In genomic region chr3:56183159-56184133, GRCm38 (mm10) we compare ENCODE assay signal across 7 mouse cellular contexts. TPM values are rescaled to one million over a fixed set of nuclear protein-coding genes. Genes with fewer than 3 reads are reported as not detected.
DNase-seq lines count a peak whose midpoint lies in the region; ATAC-seq and TF ChIP-seq lines count a peak whose summit lies in the region.

Gene Nbea (minus strand): TSS chr3:56183701.

- H3K4me3 ChIP-seq in bone marrow macrophage, adult 2 months (ENCODE audit: insufficient read depth, low read length): peak within 1 kb of the TSS; percentile 50
- H3K4me3 ChIP-seq in embryonic facial prominence, embryonic 11.5 days (ENCODE audit: low read depth, low read length): peak within 1 kb of the TSS; percentile 91
- H3K4me3 ChIP-seq in midbrain, embryonic 12.5 days: peak within 1 kb of the TSS; percentile 96

- H3K36me3 ChIP-seq in embryonic facial prominence, embryonic 11.5 days (replicated peaks; ENCODE audit: control insufficient read depth, insufficient read depth, low read depth, low read length): no peaks in the 10 kb centered on the region
- H3K36me3 ChIP-seq in midbrain, embryonic 12.5 days: no peaks in the 10 kb centered on the region

- peak; percentile 86 for DNase-seq in embryonic facial prominence, embryonic 11.5 days (ENCODE audit: low spot score)
- peak; percentile 99 for DNase-seq in heart, adult 11 months
- peak; percentile 88 for DNase-seq in kidney, adult 18-20 months
- peak; percentile 87 to 92 for DNase-seq in left cerebral cortex, postnatal 36 days (ENCODE audit: low spot score in 2 of 2)
- DNase-seq in spleen, postnatal 10 days (ENCODE audit: low spot score in 2 of 2): peak; percentile 3 to 45

- H3K4me2 ChIP-seq in embryonic facial prominence, embryonic 11.5 days (ENCODE audit: low read depth, low read length): peak within 1 kb of the TSS; percentile 85
- peak within 1 kb of the TSS; percentile 83 for H3K4me2 ChIP-seq in midbrain, embryonic 12.5 days (replicated peaks)

- no peaks in the 10 kb centered on the region for H3K27me3 ChIP-seq in embryonic facial prominence, embryonic 11.5 days (ENCODE audit: control insufficient read depth, insufficient read depth, low read length)
- H3K27me3 ChIP-seq in midbrain, embryonic 12.5 days: no peaks in the 10 kb centered on the region

- ATAC-seq in embryonic facial prominence, embryonic 11.5 days (replicated peaks; ENCODE audit: insufficient number of reproducible peaks, low FRiP score, low TSS enrichment, low read depth): peak; percentile 84
- peak; percentile 84 for ATAC-seq in midbrain, embryonic 12.5 days (ENCODE audit: low FRiP score, low read depth)

- no peaks in the 10 kb centered on the region for H3K9me3 ChIP-seq in embryonic facial prominence, embryonic 11.5 days (replicated peaks; ENCODE audit: control insufficient read depth, low read length)
- no peaks in the 10 kb centered on the region for H3K9me3 ChIP-seq in midbrain, embryonic 12.5 days

- TF ChIP-seq POLR2A in bone marrow macrophage, adult 2 months (IDR thresholded peaks at IDR 0.05; ENCODE audit: borderline replicate concordance, low read depth, low read length): no peak

- 0% methylated on average over 81 of the region's 131 CpGs for WGBS in embryonic facial prominence, embryonic 11.5 days
- under 1% methylated on average over 102 of the region's 131 CpGs for WGBS in midbrain, embryonic 12.5 days

- H3K9ac ChIP-seq in embryonic facial prominence, embryonic 11.5 days (replicated peaks; ENCODE audit: low read length): peak within 1 kb of the TSS; percentile 88
- peak within 1 kb of the TSS; percentile 98 for H3K9ac ChIP-seq in midbrain, embryonic 12.5 days (replicated peaks)

- H3K4me1 ChIP-seq in bone marrow macrophage, adult 2 months (ENCODE audit: control insufficient read depth, insufficient read depth, low read length): no peaks in the 10 kb centered on the region
- H3K4me1 ChIP-seq in embryonic facial prominence, embryonic 11.5 days (ENCODE audit: control insufficient read depth, insufficient read depth, low read length): peaks cover 2% of the 10 kb centered on the region; the same call in 1 of the 2 replicates
- peaks cover 12% of the 10 kb centered on the region for H3K4me1 ChIP-seq in midbrain, embryonic 12.5 days

- no peak for TF ChIP-seq CTCF in bone marrow macrophage, adult 2 months (IDR thresholded peaks at IDR 0.05; ENCODE audit: low read depth, low read length)

- H3K27ac ChIP-seq in bone marrow macrophage, adult 2 months (ENCODE audit: insufficient read depth, low read depth, low read length): no peak within 1 kb of the TSS
- H3K27ac ChIP-seq in embryonic facial prominence, embryonic 11.5 days (replicated peaks; ENCODE audit: low read depth, low read length): peak within 1 kb of the TSS; percentile 85
- peak within 1 kb of the TSS; percentile 97 for H3K27ac ChIP-seq in midbrain, embryonic 12.5 days (replicated peaks)

- intact Hi-C loops in left cerebral cortex, postnatal 36 days (cut with DNase I): loop anchor here (5.0 kb wide), 3 partner anchors 86 to 179 kb away; no protein-coding TSS in a partner anchor

RNA-seq across cellular contexts. Expression of gene Nbea, which starts in this region (rescaled TPM):
- polyA plus RNA-seq in bone marrow macrophage, adult 2 months (2012; ENCODE audit: insufficient read depth, insufficient read length, missing spikeins): 0.15 and 0.28 TPM in 2 replicates
- polyA plus RNA-seq in embryonic facial prominence, embryonic 11.5 days (2014; fragmentation: Nextera tagmentation; extraction: Ambion mirVana): 20.4 and 22.6 TPM in 2 replicates
- total RNA-seq in left cerebral cortex, postnatal 36 days (2021): 100 to 1,000 TPM; 175 to 187 TPM
- polyA plus RNA-seq in midbrain, embryonic 12.5 days (2016; fragmentation: Nextera tagmentation; extraction: Ambion mirVana): 39.4 and 40.7 TPM in 2 replicates

Comparison
In these comparisons a context has a peak if more than half of its experiments do, and no peak if none do; other contexts are left out.
1. RNA of gene Nbea (polyA plus RNA-seq): 39.4 to 40.7 TPM in midbrain, embryonic 12.5 days and 20.4 to 22.6 TPM in embryonic facial prominence, embryonic 11.5 days; 0.15 to 0.28 TPM in bone marrow macrophage, adult 2 months; every median in the first group is over 10 times any median in the second.
2. DNase-seq: peak in every context shown above with its lines; median percentile 99 in heart, adult 11 months; 90 in left cerebral cortex, postnatal 36 days; 88 in kidney, adult 18-20 months; 86 in embryonic facial prominence, embryonic 11.5 days; 24 in spleen, postnatal 10 days.
3. Peak in every context shown above with its lines, with median percentiles within 50 percentile points of each other: H3K4me3 ChIP-seq.